Mouse (Mus musculus) kidney, adult 11 months (tissue): Measurements from ENCODE around the gene Rnf213.
A peak's percentile ranks its signal among the peaks of the same experiment; 100 is the strongest.

Experiments
- DNase-seq: peaks from one replicate; pipeline ENCODE4 v3.0.0; 2022

The Rnf213 gene

DNA sequence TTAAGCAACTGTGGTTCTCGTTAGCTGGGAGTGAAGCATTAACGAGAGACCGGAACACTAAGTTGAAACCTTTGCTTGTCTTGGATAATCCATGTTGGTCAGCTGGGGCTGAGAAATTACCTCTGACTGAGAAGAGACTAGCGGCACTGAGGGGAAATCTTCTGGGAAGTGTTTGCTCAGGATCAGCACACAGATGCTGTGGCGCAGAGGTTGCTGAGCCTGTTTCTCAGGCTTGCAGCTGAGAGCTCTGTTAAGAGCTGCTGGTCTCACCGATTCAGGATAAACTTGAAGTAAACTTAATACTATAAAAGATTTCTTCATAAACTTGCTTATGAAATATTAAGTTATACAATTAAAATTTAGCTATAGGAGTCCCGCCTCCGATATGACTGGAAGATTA lies 45.9 kb downstream of the Rnf213 start:
- DNase-seq = no peak

DNA sequence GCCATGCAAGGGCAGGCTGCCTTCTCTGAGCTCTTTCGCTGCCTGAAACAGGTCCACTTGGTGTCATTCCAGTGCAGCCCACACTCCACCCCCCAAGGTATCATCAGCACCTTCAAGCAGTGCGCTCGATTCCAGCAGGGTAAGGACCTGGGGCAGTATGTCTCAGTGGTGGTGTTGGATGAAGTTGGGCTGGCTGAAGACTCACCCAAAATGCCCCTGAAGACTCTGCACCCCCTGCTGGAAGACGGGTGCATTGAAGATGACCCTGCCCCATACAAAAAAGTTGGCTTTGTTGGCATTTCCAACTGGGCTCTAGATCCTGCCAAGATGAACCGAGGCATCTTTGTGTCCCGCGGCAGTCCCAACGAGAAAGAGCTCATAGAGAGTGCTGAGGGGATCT lies 49.3 kb downstream of the Rnf213 start:
- no peak for DNase-seq

- no peak for DNase-seq
These were observed 50.5 kb downstream of the Rnf213 start for GRCm38 (mm10) chr11:119443442-119443841.

- no peak for DNase-seq
These were observed 63.2 kb downstream of the Rnf213 start for GRCm38 (mm10) chr11:119456097-119456496.

DNA sequence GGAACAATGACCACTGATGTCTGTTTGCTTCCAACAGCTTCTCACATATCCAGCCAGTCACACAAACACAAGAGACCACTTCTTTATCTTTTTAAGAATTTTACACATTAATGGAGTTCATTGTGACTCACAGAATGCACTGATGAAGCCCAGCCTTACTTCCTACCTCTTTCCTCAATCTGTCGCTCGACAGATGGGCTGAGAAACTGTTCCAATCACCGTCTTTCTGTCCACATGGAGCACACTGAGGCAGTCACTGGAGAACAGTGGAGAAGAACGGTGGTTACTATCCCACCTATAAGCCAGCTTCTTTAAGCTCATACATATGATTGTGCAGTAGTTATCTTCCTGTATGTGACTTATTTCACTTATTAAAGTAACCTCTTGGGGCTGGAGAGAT lies 85.0 kb downstream of the Rnf213 start:
- DNase-seq = no peak

DNA sequence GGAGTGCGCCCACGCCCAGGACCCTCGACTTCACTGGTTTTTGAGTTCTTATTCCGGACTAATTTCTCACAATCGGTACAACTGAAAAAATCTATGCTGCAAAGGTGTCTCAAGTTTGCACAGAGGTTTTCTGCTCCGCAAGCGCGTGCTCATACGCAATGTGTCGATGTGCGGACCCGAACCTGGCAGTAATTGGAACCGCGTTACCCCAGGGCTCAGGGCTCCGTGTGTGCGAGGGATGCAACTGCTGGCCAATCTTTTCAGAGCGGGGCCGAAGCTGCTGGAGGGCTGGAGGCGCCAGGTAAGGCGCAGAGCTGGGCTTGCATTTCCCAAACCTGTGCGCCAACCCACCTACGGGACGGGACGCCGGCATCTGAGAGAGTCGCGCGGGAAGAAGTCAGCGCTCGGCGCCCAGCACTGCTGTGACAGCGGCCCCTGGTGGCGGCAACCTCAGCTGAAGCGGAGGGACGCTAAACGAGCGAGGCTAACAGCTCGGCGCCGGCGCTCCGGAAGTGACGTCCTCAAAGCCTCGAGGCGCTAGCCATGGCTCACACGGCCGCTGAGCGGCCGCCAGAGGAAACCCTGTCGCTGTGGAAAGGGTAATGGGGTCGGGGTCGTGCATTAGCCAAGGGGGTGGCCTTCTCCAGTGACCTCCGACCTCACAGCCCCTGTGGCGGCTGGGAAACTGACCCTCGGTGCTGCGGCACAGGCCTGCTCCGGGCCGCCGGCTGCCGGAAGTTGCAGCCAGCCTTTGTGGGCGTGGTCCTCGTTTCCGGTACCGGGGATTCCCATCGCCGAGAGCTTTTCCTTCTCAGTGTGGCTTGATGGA lies 98.2 kb downstream of the Rnf213 start, which contains the start of gene Endov:
Endov (plus strand) TSS at position 487 of the 829 bp plus-strand sequence.
- DNase-seq = peak; percentile 95

GRCm38 (mm10) chr11:119491690-119492087 lies 98.8 kb downstream of the Rnf213 start:
- no peak for DNase-seq

DNA sequence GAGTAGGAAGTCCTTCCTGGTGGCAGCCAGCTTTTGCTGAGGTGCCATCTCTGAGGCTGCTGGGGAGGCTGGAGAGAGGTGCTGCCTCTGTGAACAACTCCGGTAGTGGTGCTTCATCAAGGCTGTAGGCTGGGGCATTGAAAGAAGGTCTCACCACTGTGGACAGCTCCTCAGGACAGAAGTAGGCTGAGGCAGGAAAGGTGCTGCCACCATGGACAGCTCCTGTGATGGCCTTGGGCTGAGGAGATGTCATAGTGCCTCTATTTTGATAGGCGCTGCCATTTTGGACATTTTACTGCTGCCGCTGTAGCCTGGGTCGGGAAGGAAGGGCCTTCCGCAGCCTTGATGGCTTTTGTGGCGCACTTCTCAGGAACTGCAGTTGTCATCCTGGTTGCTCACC lies 99.9 kb downstream of the Rnf213 start:
- DNase-seq = no peak

DNA sequence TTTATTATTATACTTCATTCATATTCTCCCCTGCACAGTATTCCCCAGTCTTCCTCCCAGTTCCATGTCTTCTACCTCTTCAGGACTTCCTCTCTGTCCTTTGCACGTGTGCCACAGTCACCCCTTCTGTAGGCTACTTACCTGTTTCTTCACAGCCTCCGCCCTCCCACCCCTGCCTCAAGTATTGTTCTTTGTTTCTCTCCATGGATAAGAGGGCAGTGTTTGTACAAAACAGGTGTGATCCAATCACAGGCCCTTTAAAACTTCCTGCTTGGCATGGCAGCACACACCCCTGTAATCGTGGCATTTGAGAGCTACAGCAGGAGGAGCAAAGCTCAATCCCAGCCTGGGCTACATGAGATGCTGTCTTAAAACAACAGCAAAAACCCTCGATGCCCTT lies 100.6 kb downstream of the Rnf213 start:
- no peak for DNase-seq

DNA sequence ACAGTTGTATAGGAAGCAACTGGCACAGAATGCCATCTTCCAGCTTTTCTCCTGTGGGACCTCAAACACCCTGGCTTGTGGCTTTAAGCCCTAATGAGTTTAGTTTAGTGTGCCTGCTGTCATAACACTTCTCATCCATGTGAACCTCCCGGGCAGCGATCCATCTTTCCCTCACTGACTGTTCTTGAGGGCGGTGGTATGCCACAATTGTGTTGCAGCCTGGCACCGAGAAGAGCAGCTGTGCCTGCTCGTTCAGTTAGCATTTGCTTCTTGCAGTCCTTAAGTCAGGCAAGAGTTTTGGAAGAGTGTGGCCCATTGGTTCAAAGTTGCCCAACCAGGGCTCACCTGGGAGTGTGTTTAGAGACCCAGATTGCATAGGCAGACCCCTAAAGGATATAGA lies 103.2 kb downstream of the Rnf213 start:
- DNase-seq = no peak

GRCm38 (mm10) chr11:119497451-119497850 lies 104.6 kb downstream of the Rnf213 start:
- no peak for DNase-seq

DNA sequence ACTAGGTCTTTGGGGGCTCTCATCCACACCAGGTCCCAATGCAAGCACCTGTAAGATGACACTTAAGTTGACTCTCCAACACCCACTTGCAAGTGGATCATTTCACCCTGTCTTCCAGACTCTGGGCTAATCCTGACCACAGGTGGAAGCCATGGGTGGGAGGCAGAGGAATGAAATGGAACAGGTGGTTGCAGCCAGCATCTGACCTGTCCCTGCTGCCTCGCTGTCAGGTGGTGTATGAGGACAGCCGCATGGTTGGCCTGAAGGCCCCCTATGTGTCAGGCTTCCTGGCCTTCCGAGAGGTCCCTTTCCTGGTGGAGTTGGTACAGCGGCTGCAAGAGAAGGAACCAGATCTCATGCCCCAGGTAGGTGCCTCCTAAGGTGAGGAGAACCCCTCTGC lies 106.4 kb downstream of the Rnf213 start:
- no peak for DNase-seq

GRCm38 (mm10) chr11:119500011-119500410 lies 107.1 kb downstream of the Rnf213 start:
- DNase-seq = no peak

DNA sequence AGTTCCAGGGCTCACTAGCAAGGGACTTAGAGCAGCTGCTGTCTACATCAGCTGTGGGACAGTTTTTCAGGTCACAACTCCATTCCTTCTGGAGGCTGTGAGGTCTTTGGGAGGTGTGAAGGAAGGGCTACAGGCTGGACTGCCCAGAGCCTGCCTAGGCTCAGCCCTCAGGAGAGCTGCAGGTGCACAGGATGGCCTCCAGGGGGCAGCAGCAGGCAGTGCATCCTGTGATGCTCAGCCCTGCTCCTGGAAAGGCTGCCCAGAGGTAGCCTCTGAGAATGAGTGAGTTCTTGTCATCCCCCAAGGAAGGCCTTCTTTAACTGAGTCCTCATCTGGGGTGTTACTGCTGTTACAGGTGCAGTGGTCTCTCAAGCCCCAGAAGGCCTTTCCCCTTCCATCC lies 110.8 kb downstream of the Rnf213 start:
- peak; percentile 21 for DNase-seq

- no peak for DNase-seq
These were observed 113.5 kb downstream of the Rnf213 start for GRCm38 (mm10) chr11:119506386-119506785.

DNA sequence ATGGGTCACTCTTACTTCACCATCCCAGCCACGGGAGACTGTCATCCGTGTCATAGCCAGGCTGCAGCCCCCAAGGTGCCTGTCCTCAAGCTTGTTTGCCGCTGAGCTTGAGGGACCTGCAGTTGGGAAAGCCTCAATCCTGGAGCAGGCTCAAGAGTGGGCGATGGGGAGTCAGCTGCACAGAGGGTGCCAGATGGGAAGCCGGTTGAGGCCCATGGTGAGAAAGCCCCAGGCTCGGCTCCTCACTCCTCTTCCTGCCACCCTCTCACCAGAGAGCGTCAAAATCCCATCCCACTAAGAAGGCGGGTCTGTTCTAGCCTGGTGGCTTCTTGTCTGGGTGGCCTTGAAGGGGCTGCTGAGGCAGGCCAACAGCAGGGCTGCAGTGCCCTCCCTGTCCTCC lies 114.9 kb downstream of the Rnf213 start:
- DNase-seq = no peak

- DNase-seq = no peak
These were observed 116.4 kb downstream of the Rnf213 start for GRCm38 (mm10) chr11:119509165-119509776.

DNA sequence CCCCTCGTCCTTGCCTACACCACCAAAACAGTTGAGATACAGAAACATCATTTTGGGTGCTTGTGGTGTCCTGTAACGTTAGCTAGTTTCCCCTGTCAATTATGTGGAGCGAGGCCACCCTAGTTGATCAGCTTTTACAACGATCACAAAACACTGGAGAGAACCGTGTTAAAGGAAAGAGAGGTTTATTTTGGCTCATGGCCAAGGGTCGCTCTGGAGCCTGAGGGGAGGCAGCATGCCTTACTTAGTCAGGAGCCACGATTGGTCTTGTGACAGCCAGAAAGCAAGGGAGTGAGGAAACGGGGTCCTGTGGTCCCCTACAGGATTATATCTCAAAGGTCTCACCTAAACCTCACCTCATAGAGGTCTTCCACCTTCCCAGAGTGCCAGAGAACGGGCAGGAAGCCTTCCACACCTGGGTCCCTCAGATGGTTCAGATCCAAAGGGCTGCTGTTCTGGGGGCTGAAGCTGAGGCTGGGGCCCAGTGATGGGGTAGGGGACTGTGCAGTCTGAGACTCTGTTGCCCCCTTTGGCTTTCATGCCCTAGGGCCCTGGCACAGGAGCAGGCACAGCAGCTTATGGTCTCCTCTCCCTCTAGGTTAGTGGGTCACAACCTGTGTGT lies 120.2 kb downstream of the Rnf213 start:
- no peak for DNase-seq

DNA sequence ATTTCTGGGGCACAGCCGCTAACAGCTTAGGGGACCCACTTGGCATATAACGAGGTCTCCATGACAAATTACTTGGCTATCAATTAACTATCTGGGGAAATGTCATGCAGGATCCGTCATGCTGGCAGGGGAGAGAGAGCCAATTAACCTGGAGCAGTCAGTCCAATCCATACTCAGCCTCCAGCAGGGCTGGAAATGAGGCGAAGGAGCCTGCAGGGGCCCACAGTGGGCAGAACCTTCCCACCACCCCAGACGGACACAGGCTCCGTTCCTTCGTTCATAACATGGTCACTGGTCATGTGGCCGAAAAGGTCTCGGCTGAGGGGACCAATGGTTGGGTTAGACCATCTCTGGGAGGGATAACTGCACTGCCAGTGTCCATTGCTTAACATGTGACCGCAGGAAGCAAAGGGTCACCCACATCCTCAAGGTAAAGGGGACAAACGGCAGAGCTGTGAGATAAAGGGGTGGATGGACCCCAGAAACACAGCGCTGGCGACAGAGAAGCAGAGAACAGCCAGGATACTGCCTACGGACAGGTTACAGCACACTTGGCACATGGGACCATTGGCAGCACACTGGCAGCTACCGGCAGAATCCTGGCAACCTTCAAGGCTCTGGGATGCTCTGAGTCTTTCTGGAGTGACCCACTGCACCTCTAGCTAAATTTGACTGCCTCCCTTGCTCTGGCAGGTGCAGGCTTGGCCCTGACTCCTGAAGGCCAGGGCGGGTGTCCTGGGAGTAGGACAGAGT lies 121.4 kb downstream of the Rnf213 start:
- no peak for DNase-seq

DNA sequence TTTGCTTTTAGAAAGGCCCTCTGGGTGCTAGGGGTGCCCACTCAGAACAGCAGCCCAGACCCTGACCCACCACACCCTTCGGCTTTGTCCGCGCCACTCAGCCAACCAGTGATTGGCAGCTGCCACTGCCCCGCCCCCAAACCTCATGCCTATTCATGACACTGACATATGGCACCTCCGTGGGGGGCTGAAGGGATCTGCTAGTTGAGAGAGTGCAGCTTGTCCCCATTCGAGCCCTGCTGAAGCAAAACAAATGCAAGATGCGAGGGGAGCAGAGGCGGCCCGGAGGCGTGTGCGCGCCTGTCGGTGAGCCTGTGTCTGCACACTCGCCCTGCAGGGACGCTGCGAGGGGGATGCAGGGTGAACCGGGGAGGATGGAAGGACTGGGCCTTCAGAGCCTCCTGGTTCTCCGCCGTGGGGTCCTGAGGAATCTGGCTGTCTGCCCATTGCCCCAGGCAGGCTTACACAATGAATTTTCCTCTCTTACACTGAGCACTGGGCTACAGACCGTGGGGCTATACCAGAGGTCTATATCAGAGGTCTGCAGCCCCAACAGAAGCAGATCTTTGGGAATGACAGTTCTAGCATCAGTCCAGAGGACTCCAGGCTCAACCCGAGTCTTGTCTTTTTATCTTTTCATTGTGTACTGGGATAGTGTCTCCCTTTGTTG lies 122.2 kb downstream of the Rnf213 start:
- no peak for DNase-seq

DNA sequence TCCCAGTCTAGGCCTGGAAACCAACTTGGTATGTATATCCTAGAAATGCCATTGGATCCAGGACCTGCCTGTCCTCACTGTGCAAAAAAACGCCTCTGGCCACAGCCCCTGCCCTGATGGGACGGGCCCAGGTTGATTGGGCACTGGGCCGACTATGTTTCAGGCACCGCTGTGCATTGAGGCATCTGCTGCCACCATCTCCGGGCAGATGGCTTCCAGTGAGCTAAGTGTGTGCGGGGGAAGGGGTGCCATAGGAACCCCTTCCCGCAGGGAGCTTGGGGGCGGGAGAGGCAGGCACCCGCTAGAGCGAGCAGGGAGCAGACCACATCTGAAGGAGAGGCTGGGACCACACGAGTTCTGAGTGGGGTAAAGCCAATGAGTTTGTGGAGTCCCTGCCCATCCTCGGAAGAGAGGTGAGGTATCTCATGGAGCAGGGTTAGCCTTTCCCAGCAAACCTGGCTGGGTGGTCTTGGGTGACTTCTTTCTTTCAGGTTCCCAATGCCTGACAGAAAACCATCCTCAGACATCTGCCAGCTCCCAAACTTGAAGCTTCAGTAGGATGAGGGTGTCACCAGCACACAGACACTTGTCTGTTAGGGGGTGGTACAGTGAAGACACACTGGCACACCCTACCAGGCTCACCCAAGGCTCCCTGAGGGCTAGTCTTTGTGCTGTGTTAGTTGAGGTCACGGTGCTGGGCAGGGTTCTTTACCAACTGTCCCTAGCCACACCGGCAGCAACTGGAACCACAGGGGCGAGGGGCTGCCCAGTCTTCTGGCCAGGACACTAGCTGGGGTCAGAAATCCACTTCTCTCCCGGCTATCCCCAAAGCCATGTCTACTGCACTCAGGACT lies 123.2 kb downstream of the Rnf213 start:
- DNase-seq = no peak
